Mouse (Mus musculus): ENCODE data around the gene Ttll5. TPM values are rescaled to one million over a fixed set of nuclear protein-coding genes. Genes with fewer than 3 reads are reported as not detected.
A peak's percentile ranks its signal among the peaks of the same experiment; 100 is the strongest.

Ttll5 gene
- total RNA-seq, 2 experiments from 2014 or later, result 42.3 to 47.3 TPM

- no peak for DNase-seq (ENCODE audit: low spot score in 2 of 2)
Measured at GRCm38 (mm10) chr12:86001120-86001655, 176.7 kb downstream of the Ttll5 start.

GRCm38 (mm10) chr12:86004627-86005026 is 180.2 kb downstream of the Ttll5 start:
- no peak for DNase-seq (ENCODE audit: low spot score in 2 of 2)

DNA sequence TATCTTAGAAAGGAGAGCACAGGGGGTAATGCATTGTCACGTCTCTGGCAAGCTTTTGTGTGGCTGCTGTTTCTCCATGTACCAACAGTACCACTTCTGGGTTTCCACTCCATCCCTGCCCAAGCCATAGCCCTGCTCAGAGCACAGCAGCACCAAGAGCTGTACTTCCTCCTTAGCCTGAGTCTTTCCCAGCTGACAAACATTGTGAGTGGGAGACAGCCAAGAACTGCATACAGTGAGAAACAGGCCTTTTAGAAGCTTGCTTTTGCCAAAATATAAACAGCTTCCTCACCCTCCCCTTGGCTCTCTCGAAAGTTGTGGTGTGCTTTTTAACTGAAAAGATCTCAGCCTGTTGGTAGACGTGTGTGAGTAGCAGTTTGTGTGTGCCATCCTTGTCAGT is 182.9 kb downstream of the Ttll5 start:
- no peak for DNase-seq (ENCODE audit: low spot score in 2 of 2)

GRCm38 (mm10) chr12:86010656-86011055 is 186.2 kb downstream of the Ttll5 start:
- no peak for DNase-seq (ENCODE audit: low spot score in 2 of 2)

DNA sequence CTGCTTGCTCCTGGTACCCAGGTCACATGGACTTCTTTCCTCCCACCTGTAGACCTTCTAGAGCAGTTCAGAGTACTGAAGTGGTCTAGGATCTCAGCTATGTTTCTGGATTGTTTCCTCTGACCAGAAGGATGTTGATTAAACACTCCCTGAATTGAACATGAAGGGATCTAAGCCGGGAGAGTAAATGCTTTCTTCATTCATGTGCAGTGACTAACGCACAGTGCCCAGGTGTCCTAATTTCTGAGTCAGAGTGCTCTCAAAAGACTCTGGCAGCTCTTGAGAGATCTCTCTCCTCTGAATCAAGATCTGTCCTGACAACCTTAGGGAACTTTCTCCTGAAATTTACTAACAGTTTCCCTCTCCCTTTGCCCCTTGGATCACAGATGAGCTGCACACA is 187.7 kb downstream of the Ttll5 start:
- no peak for DNase-seq (ENCODE audit: low spot score in 2 of 2)

- DNase-seq (ENCODE audit: low spot score in 2 of 2), result no peak
Measured at GRCm38 (mm10) chr12:86014174-86014573, 189.7 kb downstream of the Ttll5 start.

- no peak for DNase-seq (ENCODE audit: low spot score in 2 of 2)
Measured at GRCm38 (mm10) chr12:86014621-86015020, 190.2 kb downstream of the Ttll5 start.

- DNase-seq (ENCODE audit: low spot score in 2 of 2), result peak in 1 of 2 experiments; percentile 24
Measured at GRCm38 (mm10) chr12:86015114-86015513, 190.7 kb downstream of the Ttll5 start.

GRCm38 (mm10) chr12:86017360-86017759 is 192.9 kb downstream of the Ttll5 start:
- no peak for DNase-seq (ENCODE audit: low spot score in 2 of 2)

DNA sequence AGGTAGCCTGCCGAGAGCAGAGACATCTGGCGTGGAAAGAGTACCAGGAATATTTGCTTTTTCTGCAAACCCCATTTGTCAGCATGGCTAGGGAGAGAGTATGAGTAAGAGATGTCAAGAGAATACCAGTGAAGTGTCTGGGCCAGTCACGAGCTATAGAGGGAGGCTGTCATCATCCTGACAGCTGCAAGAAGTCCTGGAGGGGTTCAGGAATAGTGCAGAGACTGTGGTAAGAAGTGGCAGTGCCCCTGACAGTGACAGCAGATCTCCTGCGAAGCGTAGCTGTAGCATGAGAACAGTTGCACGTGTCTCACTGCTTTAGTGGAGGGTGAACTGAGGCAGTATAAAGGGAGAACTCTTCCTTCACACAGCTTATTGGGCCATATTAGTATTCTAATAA is 197.1 kb downstream of the Ttll5 start:
- DNase-seq (ENCODE audit: low spot score in 2 of 2), result no peak

GRCm38 (mm10) chr12:86022282-86022984 is 198.0 kb downstream of the Ttll5 start:
- no peak for DNase-seq (ENCODE audit: low spot score in 2 of 2)

DNA sequence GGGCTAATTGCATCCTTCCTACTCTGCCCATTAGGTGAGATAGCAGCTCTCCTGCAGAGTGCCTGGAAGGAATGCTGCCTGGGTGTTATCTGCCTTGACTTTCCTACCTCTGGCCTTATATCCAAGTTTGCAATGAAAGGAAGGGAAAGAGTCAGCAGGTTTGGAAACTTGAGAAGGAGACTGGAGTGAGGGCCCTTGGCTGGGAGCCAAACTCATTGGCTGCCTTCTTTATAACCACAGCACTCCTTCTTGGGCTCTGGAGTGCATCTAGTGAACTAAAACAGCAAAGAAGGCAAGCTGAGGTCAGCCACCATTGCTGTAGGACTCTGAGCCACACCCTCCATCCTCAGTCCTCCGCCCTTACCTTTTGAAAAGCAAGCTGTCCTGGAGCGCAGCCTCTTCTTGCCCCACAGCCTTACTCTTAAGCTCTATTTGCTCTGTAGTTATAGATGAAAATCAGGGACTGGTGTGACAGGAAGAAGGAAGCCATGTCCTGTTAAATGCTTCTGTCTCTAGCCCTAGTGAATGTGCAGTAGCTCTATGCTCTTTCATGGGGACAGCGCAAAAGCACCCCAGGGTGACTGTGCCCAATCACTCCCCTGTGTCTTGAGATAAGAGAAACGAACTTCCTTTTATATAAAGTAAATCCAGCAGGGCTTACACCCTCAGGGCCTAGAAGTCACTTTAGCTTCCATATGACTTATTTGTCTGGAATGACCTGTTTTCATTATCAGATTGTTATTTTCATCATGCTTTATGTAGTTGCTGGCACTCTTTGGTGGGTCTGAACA is 198.8 kb downstream of the Ttll5 start:
- DNase-seq (ENCODE audit: low spot score in 2 of 2), result no peak

- no peak for DNase-seq (ENCODE audit: low spot score in 2 of 2)
Measured at GRCm38 (mm10) chr12:86024426-86024825, 200.0 kb downstream of the Ttll5 start.

DNA sequence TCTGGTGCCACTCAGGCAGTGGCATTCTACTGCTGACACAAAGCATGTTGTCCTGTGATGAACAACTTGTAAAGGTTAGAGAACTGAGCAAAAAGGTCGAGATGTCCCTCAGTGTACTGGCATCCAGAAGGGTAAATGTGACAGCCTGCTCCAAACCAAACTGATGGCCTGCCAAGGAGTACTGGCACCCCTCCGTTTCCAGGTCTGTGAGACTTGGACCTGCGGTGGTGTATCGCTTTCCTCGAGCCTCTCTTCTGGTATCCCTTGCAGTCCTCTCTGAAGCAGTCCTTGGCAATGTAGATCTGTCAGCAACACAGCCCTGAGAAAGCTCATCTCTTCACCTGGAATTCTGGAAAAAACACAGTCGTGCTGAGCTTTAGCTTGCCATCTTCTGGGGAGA is 201.0 kb downstream of the Ttll5 start:
- no peak for DNase-seq (ENCODE audit: low spot score in 2 of 2)

DNA sequence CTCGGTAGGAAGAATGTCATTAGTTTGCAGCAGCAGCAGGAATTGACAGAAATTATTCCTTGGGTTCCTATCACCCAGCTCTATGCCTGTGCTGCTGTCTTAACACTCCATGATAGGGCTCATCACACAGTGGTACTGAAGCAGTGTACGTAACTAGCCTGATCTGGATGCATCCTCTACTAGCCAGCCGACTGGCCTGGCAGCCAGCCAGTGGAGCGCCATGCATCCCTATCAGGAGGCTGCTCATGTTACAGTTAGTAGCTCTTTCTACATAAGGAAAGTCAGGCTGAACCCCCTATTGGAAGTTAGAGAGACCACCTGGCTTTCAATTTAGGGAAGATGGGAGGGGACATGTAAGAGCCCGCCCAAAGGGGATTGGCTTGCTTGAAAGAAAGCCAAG is 202.5 kb downstream of the Ttll5 start:
- DNase-seq (ENCODE audit: low spot score in 2 of 2), result no peak

- DNase-seq (ENCODE audit: low spot score in 2 of 2), result no peak
Measured at GRCm38 (mm10) chr12:86027747-86028146, 203.3 kb downstream of the Ttll5 start.

DNA sequence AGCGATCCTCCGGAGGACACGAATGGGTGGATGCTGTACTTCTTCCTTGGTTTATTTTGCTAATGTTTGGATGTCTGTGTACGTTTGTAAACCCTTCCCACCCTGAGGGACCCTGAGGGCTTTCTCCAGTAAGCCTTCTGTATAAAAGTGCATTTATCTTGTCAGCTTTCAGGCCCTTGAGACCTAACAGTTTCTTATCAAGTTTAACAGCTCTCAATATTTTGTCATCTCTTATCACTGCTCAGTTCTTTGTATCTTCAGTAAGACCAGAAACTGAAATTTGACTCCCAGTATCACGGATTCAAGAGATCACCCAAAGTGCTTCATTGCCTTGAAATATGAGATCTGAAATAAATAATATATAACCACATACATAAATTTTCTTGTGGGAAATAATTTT is 206.5 kb downstream of the Ttll5 start:
- no peak for DNase-seq (ENCODE audit: low spot score in 2 of 2)

- no peak for DNase-seq (ENCODE audit: low spot score in 2 of 2)
Measured at GRCm38 (mm10) chr12:86035586-86035985, 211.1 kb downstream of the Ttll5 start.

DNA sequence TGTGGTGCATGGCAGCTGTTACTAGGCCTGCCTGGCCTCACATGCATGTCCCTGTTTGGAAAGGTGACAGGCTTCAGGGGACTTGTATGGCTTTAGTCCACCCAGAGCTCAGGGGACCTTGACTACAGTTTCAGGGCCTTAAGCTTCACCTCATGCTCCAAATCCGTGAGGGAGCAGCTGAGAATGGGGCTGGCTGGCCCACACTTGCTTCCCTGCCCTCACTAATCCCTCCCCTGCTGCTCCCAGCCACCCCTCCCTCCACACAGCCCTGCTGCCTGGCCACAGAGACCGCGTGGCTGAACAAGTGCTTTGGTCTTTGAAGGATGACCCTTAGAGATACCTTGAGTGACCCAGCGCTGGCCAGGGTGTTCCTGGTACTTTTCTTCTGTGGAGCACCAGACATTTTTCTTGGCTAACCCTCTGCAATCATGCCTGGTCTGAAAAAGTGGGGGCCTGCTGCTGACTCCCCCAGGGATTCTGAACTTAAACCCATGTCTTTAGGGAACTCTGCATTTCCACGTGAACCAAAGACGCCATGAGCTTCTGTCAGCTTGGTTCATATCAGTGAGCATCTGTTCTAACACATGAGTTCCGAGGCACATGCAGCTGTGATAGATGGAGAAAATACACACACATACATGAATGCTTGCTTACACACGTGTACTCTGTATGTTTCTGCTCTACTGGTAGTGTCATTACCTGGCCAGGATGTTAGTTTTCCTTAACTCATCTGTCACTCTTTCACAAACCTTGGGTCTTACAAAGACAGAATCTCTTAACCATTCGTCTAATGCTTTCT is 212.1 kb downstream of the Ttll5 start:
- no peak for DNase-seq (ENCODE audit: low spot score in 2 of 2)

DNA sequence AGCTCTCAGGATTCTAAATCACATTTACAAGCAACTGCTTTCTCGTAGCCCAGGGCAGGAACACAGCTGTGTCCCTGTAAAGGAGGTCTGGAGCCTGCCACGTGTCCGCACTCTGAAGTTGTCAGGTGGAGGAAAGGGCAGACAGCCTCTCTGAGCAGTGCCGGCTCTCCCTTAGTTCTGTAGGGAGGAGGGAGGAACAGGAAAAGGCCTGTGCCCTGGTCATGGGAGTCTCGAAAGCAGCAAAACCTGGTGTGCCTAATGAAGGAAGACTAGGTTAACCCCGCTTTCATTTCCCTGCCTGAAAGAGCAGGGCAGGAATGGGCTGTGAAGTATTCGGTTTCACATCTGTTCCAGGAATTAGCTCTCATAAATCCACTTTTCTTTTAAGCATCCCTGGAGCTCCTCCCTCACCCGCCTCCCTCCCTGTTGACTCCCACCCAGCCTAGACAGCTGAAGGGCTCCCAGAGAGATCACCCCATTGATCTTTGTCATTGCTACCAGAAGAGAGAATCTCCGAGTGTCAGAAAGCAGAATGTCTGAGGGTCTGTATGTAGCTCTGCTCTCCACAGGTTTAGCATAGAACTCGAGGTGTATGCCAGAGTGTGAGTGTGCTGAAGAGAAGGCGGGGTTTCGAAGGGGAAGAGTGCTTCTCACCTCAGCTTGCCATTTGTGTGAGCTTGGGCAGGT is 212.9 kb downstream of the Ttll5 start:
- DNase-seq (ENCODE audit: low spot score in 2 of 2), result no peak

DNA sequence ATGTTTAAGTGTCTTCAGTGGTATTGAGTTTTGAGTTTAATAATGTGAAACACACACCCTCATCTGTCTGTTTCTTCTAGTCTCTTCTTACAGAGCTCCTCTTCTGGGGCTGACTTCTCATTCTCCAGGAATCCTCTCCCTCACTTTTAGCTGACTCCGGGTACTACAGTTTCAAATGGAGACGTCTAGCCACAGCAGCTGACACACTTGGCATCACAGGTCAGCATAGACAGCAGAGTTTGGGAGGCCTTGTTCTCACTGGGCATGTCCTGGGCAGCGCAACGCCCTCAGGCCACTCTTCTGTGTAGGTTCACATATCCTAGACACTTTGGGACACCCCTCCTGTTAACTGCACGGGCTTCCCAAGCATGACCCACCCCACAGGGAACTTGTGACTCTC is 214.6 kb downstream of the Ttll5 start:
- DNase-seq (ENCODE audit: low spot score in 2 of 2), result no peak
